Comparison of ENCODE assay signal across 8 mouse cellular contexts in the genomic region with DNA sequence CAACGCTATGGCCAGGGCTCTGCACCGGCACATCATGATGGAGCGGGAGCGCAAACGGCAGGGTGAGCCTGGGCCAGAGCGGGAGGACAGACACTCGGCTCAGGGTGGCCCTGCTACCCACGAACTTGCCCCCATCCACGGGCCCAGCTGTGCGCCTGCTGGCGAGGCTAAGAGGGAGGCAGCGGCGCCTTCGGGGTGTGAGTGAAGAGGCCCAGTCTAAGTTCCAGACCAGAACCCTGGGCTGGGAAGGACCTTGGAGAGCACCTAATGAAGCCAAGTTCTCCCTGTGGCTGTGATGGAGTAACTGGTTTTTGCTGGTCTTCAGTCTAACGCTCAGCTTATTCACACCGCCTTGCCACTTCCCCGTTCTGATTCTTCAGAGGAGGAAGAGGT. TPM values are rescaled to one million over a fixed set of nuclear protein-coding genes. Genes with fewer than 3 reads are reported as not detected.
DNase-seq lines count a peak whose midpoint lies in the region; ATAC-seq and TF ChIP-seq lines count a peak whose summit lies in the region.

No protein-coding gene starts in this region.

- 1% methylated on average over 17 of the region's 17 CpGs for WGBS in heart, embryonic 11.5 days (ENCODE audit: insufficient replicate concordance)
- 4% methylated on average over 17 of the region's 17 CpGs for WGBS in forebrain, embryonic 11.5 days
- 2% methylated on average over 17 of the region's 17 CpGs for WGBS in liver, embryonic 11.5 days
- WGBS in stomach, postnatal 0 days: 2% methylated on average over 17 of the region's 17 CpGs

- TF ChIP-seq CTCF in ES-Bruce4 (IDR thresholded peaks at IDR 0.05; ENCODE audit: low read depth, low read length): no peak
- TF ChIP-seq CTCF in stomach, postnatal 0 days (IDR thresholded peaks at IDR 0.05; ENCODE audit: low read depth): no peak

- H3K4me3 ChIP-seq in heart, embryonic 11.5 days (ENCODE audit: low read depth, low read length): peak overlapping the region; percentile 90
- peak overlapping the region; percentile 81 for H3K4me3 ChIP-seq in ES-Bruce4 (ENCODE audit: low read depth, low read length)
- peak overlapping the region; percentile 91 for H3K4me3 ChIP-seq in forebrain, embryonic 11.5 days (ENCODE audit: low read depth, low read length)
- peak overlapping the region; percentile 94 for H3K4me3 ChIP-seq in liver, embryonic 11.5 days (ENCODE audit: low read depth, low read length)
- H3K4me3 ChIP-seq in stomach, postnatal 0 days (ENCODE audit: low read depth, low read length): peak overlapping the region; percentile 78

- TF ChIP-seq POLR2A in ES-Bruce4 (IDR thresholded peaks at IDR 0.05; ENCODE audit: insufficient read depth, low read length): no peak

- peak overlapping the region; percentile 94 for H3K9ac ChIP-seq in heart, embryonic 11.5 days (ENCODE audit: low read depth, low read length)
- H3K9ac ChIP-seq in ES-Bruce4 (ENCODE audit: low read depth, poor library complexity, severe bottlenecking): peak overlapping the region; percentile 71
- H3K9ac ChIP-seq in forebrain, embryonic 11.5 days (ENCODE audit: low read length): peak overlapping the region; percentile 89
- H3K9ac ChIP-seq in liver, embryonic 11.5 days (ENCODE audit: low read depth, low read length): peak overlapping the region; percentile 90
- H3K9ac ChIP-seq in stomach, postnatal 0 days (ENCODE audit: low read length): peak overlapping the region; percentile 89

- no peaks in the 10 kb centered on the region for H3K9me3 ChIP-seq in heart, embryonic 11.5 days (replicated peaks; ENCODE audit: control insufficient read depth, low read length)
- no peaks in the 10 kb centered on the region for H3K9me3 ChIP-seq in ES-Bruce4 (replicated peaks; ENCODE audit: control insufficient read depth, insufficient read depth, low read length, poor library complexity, severe bottlenecking)
- H3K9me3 ChIP-seq in forebrain, embryonic 11.5 days (ENCODE audit: control insufficient read depth, low read length): no peaks in the 10 kb centered on the region
- no peaks in the 10 kb centered on the region for H3K9me3 ChIP-seq in liver, embryonic 11.5 days (ENCODE audit: control insufficient read depth, low read length)
- H3K9me3 ChIP-seq in stomach, postnatal 0 days (ENCODE audit: control insufficient read depth, low read length): no peaks in the 10 kb centered on the region

- ATAC-seq in heart, embryonic 11.5 days (replicated peaks; ENCODE audit: insufficient number of reproducible peaks, low FRiP score, low TSS enrichment): no peak; the same call in 1 of the 2 replicates
- ATAC-seq in forebrain, embryonic 11.5 days (replicated peaks; ENCODE audit: low FRiP score): no peak
- ATAC-seq in liver, embryonic 11.5 days (replicated peaks; ENCODE audit: low FRiP score): no peak; the same call in 1 of the 2 replicates
- ATAC-seq in stomach, postnatal 0 days (ENCODE audit: low FRiP score, low TSS enrichment): no peak
- ATAC-seq in activated CD4-positive, CD25-positive, alpha-beta regulatory T cell, adult 4 months: no peak

- TF ChIP-seq EP300 in ES-Bruce4 (IDR thresholded peaks at IDR 0.05; ENCODE audit: insufficient read depth, low read depth, low read length): no peak
- no peak for TF ChIP-seq EP300 in stomach, postnatal 0 days (optimal IDR thresholded peaks at IDR 0.05)

- DNase-seq in heart, adult 9 months (ENCODE audit: low spot score in 2 of 2): no peak
- no peak for DNase-seq in forebrain, embryonic 11.5 days (ENCODE audit: low spot score)
- DNase-seq in liver, embryonic 11.5 days (ENCODE audit: low spot score): no peak
- peak; percentile 54 for DNase-seq in stomach, postnatal 0 days (ENCODE audit: low spot score)
- DNase-seq in thymus, postnatal 10 days (ENCODE audit: low spot score in 2 of 2): no peak

- peaks cover 31% of the 10 kb centered on the region for H3K4me1 ChIP-seq in heart, embryonic 11.5 days (ENCODE audit: control insufficient read depth, insufficient read depth, low read length)
- peaks cover 2% of the 10 kb centered on the region for H3K4me1 ChIP-seq in ES-Bruce4 (ENCODE audit: control insufficient read depth, insufficient read depth, low read length)
- H3K4me1 ChIP-seq in forebrain, embryonic 11.5 days (replicated peaks; ENCODE audit: control insufficient read depth, insufficient read depth, low read length): peaks cover 25% of the 10 kb centered on the region
- peaks cover 42% of the 10 kb centered on the region for H3K4me1 ChIP-seq in liver, embryonic 11.5 days (replicated peaks; ENCODE audit: control insufficient read depth, insufficient read depth, low read length)
- peaks cover 4% of the 10 kb centered on the region; the same call in 1 of the 2 replicates for H3K4me1 ChIP-seq in stomach, postnatal 0 days (replicated peaks; ENCODE audit: control insufficient read depth, insufficient read depth)

- peak overlapping the region; percentile 88 for H3K27ac ChIP-seq in heart, embryonic 11.5 days (ENCODE audit: low read depth, low read length)
- no peak overlapping the region; the same call in 1 of the 2 replicates for H3K27ac ChIP-seq in ES-Bruce4 (ENCODE audit: insufficient read depth, low read length)
- H3K27ac ChIP-seq in forebrain, embryonic 11.5 days (ENCODE audit: low read depth, low read length): peak overlapping the region; percentile 69
- H3K27ac ChIP-seq in liver, embryonic 11.5 days (ENCODE audit: low read depth, low read length): peak overlapping the region; percentile 96
- H3K27ac ChIP-seq in stomach, postnatal 0 days (replicated peaks): peak overlapping the region; percentile 91

- H3K27me3 ChIP-seq in heart, embryonic 11.5 days (ENCODE audit: control insufficient read depth, insufficient read depth, low read length): no peaks in the 10 kb centered on the region
- H3K27me3 ChIP-seq in ES-Bruce4 (ENCODE audit: control insufficient read depth, insufficient read depth, low read length, poor library complexity, severe bottlenecking): no peaks in the 10 kb centered on the region
- H3K27me3 ChIP-seq in forebrain, embryonic 11.5 days (ENCODE audit: control insufficient read depth, insufficient read depth, low read length): no peaks in the 10 kb centered on the region
- H3K27me3 ChIP-seq in liver, embryonic 11.5 days (replicated peaks; ENCODE audit: control insufficient read depth, insufficient read depth, low read length): no peaks in the 10 kb centered on the region
- no peaks in the 10 kb centered on the region for H3K27me3 ChIP-seq in stomach, postnatal 0 days (ENCODE audit: control insufficient read depth, insufficient read depth, low read length)

- H3K36me3 ChIP-seq in heart, embryonic 11.5 days (ENCODE audit: control insufficient read depth, insufficient read depth, low read length): peaks cover 50% of the 10 kb centered on the region
- peaks cover 40% of the 10 kb centered on the region for H3K36me3 ChIP-seq in ES-Bruce4 (ENCODE audit: control insufficient read depth, insufficient read depth, low read length, poor library complexity, severe bottlenecking)
- peaks cover 29% of the 10 kb centered on the region for H3K36me3 ChIP-seq in forebrain, embryonic 11.5 days (ENCODE audit: control insufficient read depth, insufficient read depth, low read length)
- peaks cover 66% of the 10 kb centered on the region for H3K36me3 ChIP-seq in liver, embryonic 11.5 days (ENCODE audit: control insufficient read depth, insufficient read depth, low read length)
- H3K36me3 ChIP-seq in stomach, postnatal 0 days (ENCODE audit: control insufficient read depth, insufficient read depth, low read length): peaks cover 35% of the 10 kb centered on the region

- H3K4me2 ChIP-seq in heart, embryonic 11.5 days: peak overlapping the region; percentile 99
- H3K4me2 ChIP-seq in forebrain, embryonic 11.5 days (ENCODE audit: low read depth, low read length, severe bottlenecking): peak overlapping the region; percentile 99
- H3K4me2 ChIP-seq in liver, embryonic 11.5 days: peak overlapping the region; percentile 96
- peak overlapping the region; percentile 93 for H3K4me2 ChIP-seq in stomach, postnatal 0 days (replicated peaks; ENCODE audit: low read depth)

RNA-seq across cellular contexts. Expression of a gene that starts 0.7 kb away (rescaled TPM):
- polyA plus RNA-seq in heart, embryonic 11.5 days (2014; fragmentation: Nextera tagmentation; extraction: Ambion mirVana): 53.2 and 62.2 TPM in 2 replicates
- 23.9 and 24.4 TPM in 2 replicates for polyA plus RNA-seq in ES-Bruce4 (2011; ENCODE audit: insufficient read depth, insufficient read length, low read depth, missing spikeins)
- 99.2 and 106 TPM in 2 replicates for polyA plus RNA-seq in forebrain, embryonic 11.5 days (2014; fragmentation: Nextera tagmentation; extraction: Ambion mirVana)
- polyA plus RNA-seq in liver, embryonic 11.5 days (2014; fragmentation: Nextera tagmentation; extraction: Ambion mirVana): 121 and 130 TPM in 2 replicates
- polyA plus RNA-seq in stomach, postnatal 0 days (2015; fragmentation: Nextera tagmentation; extraction: Ambion mirVana): 40.6 and 43.3 TPM in 2 replicates
- polyA plus RNA-seq in activated CD4-positive, CD25-positive, alpha-beta regulatory T cell, adult 4 months (2017; shearing (Covaris generic)): 100 to 1,000 TPM in 1 of 2 experiments, 10 to 100 TPM in 1; 90.7 to 106 TPM

RNA-seq across cellular contexts. Expression of a gene that starts 7.4 kb away (rescaled TPM):
- 1,428 and 1,516 TPM in 2 replicates for polyA plus RNA-seq in heart, embryonic 11.5 days (2014; fragmentation: Nextera tagmentation; extraction: Ambion mirVana)
- polyA plus RNA-seq in ES-Bruce4 (2011; ENCODE audit: insufficient read depth, insufficient read length, low read depth, missing spikeins): 1,015 and 1,063 TPM in 2 replicates
- polyA plus RNA-seq in forebrain, embryonic 11.5 days (2014; fragmentation: Nextera tagmentation; extraction: Ambion mirVana): 2,045 and 2,063 TPM in 2 replicates
- 2,995 and 3,090 TPM in 2 replicates for polyA plus RNA-seq in liver, embryonic 11.5 days (2014; fragmentation: Nextera tagmentation; extraction: Ambion mirVana)
- 1,169 and 1,205 TPM in 2 replicates for polyA plus RNA-seq in stomach, postnatal 0 days (2015; fragmentation: Nextera tagmentation; extraction: Ambion mirVana)
- polyA plus RNA-seq in activated CD4-positive, CD25-positive, alpha-beta regulatory T cell, adult 4 months (2017; shearing (Covaris generic)): 1,000 to 10,000 TPM; 1,092 to 1,351 TPM

RNA-seq across cellular contexts. Expression of a gene that starts 13.5 kb away (rescaled TPM):
- 9.3 and 10.8 TPM in 2 replicates for polyA plus RNA-seq in heart, embryonic 11.5 days (2014; fragmentation: Nextera tagmentation; extraction: Ambion mirVana)
- 27.9 and 32.4 TPM in 2 replicates for polyA plus RNA-seq in ES-Bruce4 (2011; ENCODE audit: insufficient read depth, insufficient read length, low read depth, missing spikeins)
- polyA plus RNA-seq in forebrain, embryonic 11.5 days (2014; fragmentation: Nextera tagmentation; extraction: Ambion mirVana): 16.4 and 23.0 TPM in 2 replicates
- 9.5 and 10.5 TPM in 2 replicates for polyA plus RNA-seq in liver, embryonic 11.5 days (2014; fragmentation: Nextera tagmentation; extraction: Ambion mirVana)
- polyA plus RNA-seq in stomach, postnatal 0 days (2015; fragmentation: Nextera tagmentation; extraction: Ambion mirVana): 2.3 and 3.9 TPM in 2 replicates
- polyA plus RNA-seq in activated CD4-positive, CD25-positive, alpha-beta regulatory T cell, adult 4 months (2017; shearing (Covaris generic)): 1 to 10 TPM; 7.9 to 8.0 TPM

RNA-seq across cellular contexts. Expression of a gene that starts 13.6 kb away (rescaled TPM):
- polyA plus RNA-seq in heart, embryonic 11.5 days (2014; fragmentation: Nextera tagmentation; extraction: Ambion mirVana): 5.3 and 5.8 TPM in 2 replicates
- 11.6 and 13.1 TPM in 2 replicates for polyA plus RNA-seq in ES-Bruce4 (2011; ENCODE audit: insufficient read depth, insufficient read length, low read depth, missing spikeins)
- 17.2 and 17.6 TPM in 2 replicates for polyA plus RNA-seq in forebrain, embryonic 11.5 days (2014; fragmentation: Nextera tagmentation; extraction: Ambion mirVana)
- 3.2 and 4.0 TPM in 2 replicates for polyA plus RNA-seq in liver, embryonic 11.5 days (2014; fragmentation: Nextera tagmentation; extraction: Ambion mirVana)
- polyA plus RNA-seq in stomach, postnatal 0 days (2015; fragmentation: Nextera tagmentation; extraction: Ambion mirVana): 5.6 and 5.9 TPM in 2 replicates
- 1 to 10 TPM; 1.1 to 1.2 TPM for polyA plus RNA-seq in activated CD4-positive, CD25-positive, alpha-beta regulatory T cell, adult 4 months (2017; shearing (Covaris generic))

RNA-seq across cellular contexts. Expression of a gene that starts 19.0 kb away (rescaled TPM):
- polyA plus RNA-seq in heart, embryonic 11.5 days (2014; fragmentation: Nextera tagmentation; extraction: Ambion mirVana): 7.2 and 8.1 TPM in 2 replicates
- polyA plus RNA-seq in ES-Bruce4 (2011; ENCODE audit: insufficient read depth, insufficient read length, low read depth, missing spikeins): 1.5 and 2.3 TPM in 2 replicates
- polyA plus RNA-seq in forebrain, embryonic 11.5 days (2014; fragmentation: Nextera tagmentation; extraction: Ambion mirVana): 0.52 and 0.75 TPM in 2 replicates
- polyA plus RNA-seq in liver, embryonic 11.5 days (2014; fragmentation: Nextera tagmentation; extraction: Ambion mirVana): 8.6 and 8.7 TPM in 2 replicates
- 0.70 and 0.71 TPM in 2 replicates for polyA plus RNA-seq in stomach, postnatal 0 days (2015; fragmentation: Nextera tagmentation; extraction: Ambion mirVana)
- polyA plus RNA-seq in activated CD4-positive, CD25-positive, alpha-beta regulatory T cell, adult 4 months (2017; shearing (Covaris generic)): 100 to 1,000 TPM; 213 to 273 TPM
